Mouse (Mus musculus): ENCODE results near the gene Lamc1. TPM values are rescaled to one million over a fixed set of nuclear protein-coding genes. Genes with fewer than 3 reads are reported as not detected.

The Lamc1 gene
- 30.3 and 30.5 TPM in 2 replicates for polyA plus RNA-seq (2012; rRNA removed)

DNA sequence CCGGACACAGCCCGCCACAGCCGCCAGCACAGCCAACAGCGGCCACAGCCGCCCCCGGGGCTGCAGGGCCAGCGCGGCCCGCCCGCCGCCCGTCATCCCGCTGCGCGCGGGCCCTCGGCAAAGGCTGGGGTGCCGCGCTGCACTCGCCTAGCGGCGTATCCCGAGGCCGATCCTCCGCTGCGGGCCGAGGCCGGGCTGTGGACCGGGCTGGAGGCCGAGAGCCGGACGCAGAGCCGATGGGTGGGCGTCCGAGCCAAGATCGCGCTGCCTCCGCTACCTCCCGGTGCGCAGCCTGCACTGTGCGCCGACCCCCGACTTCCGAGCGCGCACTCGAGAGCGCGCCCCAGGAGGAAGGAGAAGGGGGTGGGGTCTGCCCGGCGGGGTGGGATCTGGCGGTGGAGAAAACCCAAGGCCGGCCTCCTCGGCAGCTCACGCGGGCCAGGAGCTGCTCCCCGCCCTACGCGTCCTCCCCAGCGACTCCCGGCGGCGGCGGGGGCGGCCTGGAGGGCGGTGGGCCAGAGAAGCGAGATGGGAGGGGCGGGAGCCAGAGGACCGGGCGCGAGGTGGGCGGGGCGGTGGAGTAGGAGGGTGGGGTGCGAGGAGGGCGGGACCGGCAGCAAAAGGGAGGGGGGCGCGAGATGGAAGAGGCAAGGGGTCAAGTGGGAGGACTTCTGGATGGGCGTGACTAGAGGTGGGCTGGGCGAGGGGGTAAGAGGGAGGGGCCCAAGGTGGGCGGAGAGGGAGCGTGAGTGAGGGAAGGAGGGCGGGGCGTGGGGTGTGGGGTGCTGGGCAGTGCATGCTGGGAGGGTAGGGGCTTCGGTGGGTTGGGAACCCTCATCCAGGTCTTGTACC, at the start of gene Lamc1:
Gene Lamc1 (minus strand): TSS at position 343 of the 852 bp plus-strand sequence.
- H3K27ac ChIP-seq (ENCODE audit: control insufficient read depth, insufficient read depth, low read length): no peak within 1 kb of the TSS
- WGBS: 1% methylated on average over 82 of the region's 85 CpGs
- DNase-seq: peak; percentile 80
- H3K4me3 ChIP-seq (ENCODE audit: control insufficient read depth, insufficient read depth, low read length): peak within 1 kb of the TSS; percentile 60
- no peaks in the 10 kb centered on the region for H3K36me3 ChIP-seq (ENCODE audit: control insufficient read depth, insufficient read depth, low read length)
- H3K27me3 ChIP-seq (ENCODE audit: control insufficient read depth, insufficient read depth, low read length): peaks cover 3% of the 10 kb centered on the region; the same call in 1 of the 2 replicates
- TF ChIP-seq POLR2A (IDR thresholded peaks at IDR 0.05; ENCODE audit: control insufficient read depth, extremely low read depth, insufficient read depth, low read length, poor library complexity) (peak; percentile 46), CTCF (IDR thresholded peaks at IDR 0.05; ENCODE audit: borderline replicate concordance, control insufficient read depth, extremely low read depth, insufficient read depth, low read length, poor library complexity) (peak; percentile 20; the same call in 1 of the 2 replicates)
- peaks cover 12% of the 10 kb centered on the region for H3K4me1 ChIP-seq (replicated peaks; ENCODE audit: control insufficient read depth, insufficient read depth, low read length)

DNA sequence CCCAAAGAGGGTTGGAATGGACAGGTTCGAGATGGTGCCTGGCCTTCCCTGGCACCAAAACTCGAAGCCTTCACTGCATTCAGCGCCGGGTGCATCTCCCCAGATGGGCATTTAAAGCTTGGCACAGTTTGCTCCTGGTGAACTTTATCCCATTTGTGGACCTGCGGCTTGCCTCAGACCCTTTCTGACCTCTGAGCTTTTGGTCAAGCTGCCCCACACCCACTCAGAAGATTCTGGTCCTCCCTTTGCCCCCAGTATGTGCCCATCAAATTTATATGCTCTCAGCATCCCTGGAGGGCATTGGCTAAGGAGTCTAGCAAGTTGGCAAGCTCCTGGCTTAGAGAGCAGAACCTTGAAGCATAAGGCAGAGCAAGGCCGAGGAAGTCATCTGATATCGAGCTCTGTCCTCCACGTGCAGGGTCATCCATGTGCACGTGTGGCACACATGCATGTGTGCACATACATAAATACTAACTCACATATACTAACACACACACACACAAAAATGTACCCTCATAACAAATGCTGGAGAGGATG, 48.2 kb upstream of the Lamc1 start:
- 95% methylated on average over 9 of the region's 9 CpGs for WGBS
- no peaks in the 10 kb centered on the region for H3K36me3 ChIP-seq (ENCODE audit: control insufficient read depth, insufficient read depth, low read length)
- H3K27me3 ChIP-seq (ENCODE audit: control insufficient read depth, insufficient read depth, low read length): no peaks in the 10 kb centered on the region
- peaks cover 3% of the 10 kb centered on the region for H3K4me1 ChIP-seq (replicated peaks; ENCODE audit: control insufficient read depth, insufficient read depth, low read length)
- no peak for TF ChIP-seq POLR2A (IDR thresholded peaks at IDR 0.05; ENCODE audit: control insufficient read depth, extremely low read depth, insufficient read depth, low read length, poor library complexity)
- TF ChIP-seq CTCF (IDR thresholded peaks at IDR 0.05; ENCODE audit: borderline replicate concordance, control insufficient read depth, extremely low read depth, insufficient read depth, low read length, poor library complexity): no peak
- H3K4me3 ChIP-seq (ENCODE audit: control insufficient read depth, insufficient read depth, low read length): no peak overlapping the region
- H3K27ac ChIP-seq (ENCODE audit: control insufficient read depth, insufficient read depth, low read length): no peak overlapping the region
- no peak for DNase-seq

GRCm38 (mm10) chr1:153379832-153380231, 47.2 kb upstream of the Lamc1 start:
- H3K27me3 ChIP-seq (ENCODE audit: control insufficient read depth, insufficient read depth, low read length): no peaks in the 10 kb centered on the region
- WGBS: 40% methylated on average over 5 of the region's 5 CpGs
- no peak for TF ChIP-seq CTCF (IDR thresholded peaks at IDR 0.05; ENCODE audit: borderline replicate concordance, control insufficient read depth, extremely low read depth, insufficient read depth, low read length, poor library complexity)
- no peak for TF ChIP-seq POLR2A (IDR thresholded peaks at IDR 0.05; ENCODE audit: control insufficient read depth, extremely low read depth, insufficient read depth, low read length, poor library complexity)

GRCm38 (mm10) chr1:153378587-153378986, 46.0 kb upstream of the Lamc1 start:
- 77% methylated on average over 6 of the region's 6 CpGs for WGBS
- no peak for DNase-seq
- no peak overlapping the region for H3K27ac ChIP-seq (ENCODE audit: control insufficient read depth, insufficient read depth, low read length)
- TF ChIP-seq POLR2A (IDR thresholded peaks at IDR 0.05; ENCODE audit: control insufficient read depth, extremely low read depth, insufficient read depth, low read length, poor library complexity) (no peak), CTCF (IDR thresholded peaks at IDR 0.05; ENCODE audit: borderline replicate concordance, control insufficient read depth, extremely low read depth, insufficient read depth, low read length, poor library complexity) (no peak)
- no peaks in the 10 kb centered on the region for H3K27me3 ChIP-seq (ENCODE audit: control insufficient read depth, insufficient read depth, low read length)
- H3K4me1 ChIP-seq (replicated peaks; ENCODE audit: control insufficient read depth, insufficient read depth, low read length): peaks cover 3% of the 10 kb centered on the region
- no peak overlapping the region for H3K4me3 ChIP-seq (ENCODE audit: control insufficient read depth, insufficient read depth, low read length)
- no peaks in the 10 kb centered on the region for H3K36me3 ChIP-seq (ENCODE audit: control insufficient read depth, insufficient read depth, low read length)

More at GRCm38 (mm10) chr1:153379832-153380231, 47.2 kb upstream of the Lamc1 start:
- peak; percentile 34 for DNase-seq
- peak overlapping the region; percentile 32; the same call in 1 of the 2 replicates for H3K27ac ChIP-seq (ENCODE audit: control insufficient read depth, insufficient read depth, low read length)
- H3K4me1 ChIP-seq (replicated peaks; ENCODE audit: control insufficient read depth, insufficient read depth, low read length): peaks cover 3% of the 10 kb centered on the region
- H3K36me3 ChIP-seq (ENCODE audit: control insufficient read depth, insufficient read depth, low read length): no peaks in the 10 kb centered on the region
- no peak overlapping the region for H3K4me3 ChIP-seq (ENCODE audit: control insufficient read depth, insufficient read depth, low read length)

- no peaks in the 10 kb centered on the region for H3K36me3 ChIP-seq (ENCODE audit: control insufficient read depth, insufficient read depth, low read length)
- H3K4me3 ChIP-seq (ENCODE audit: control insufficient read depth, insufficient read depth, low read length): no peak overlapping the region
- no peak for DNase-seq
- no peak overlapping the region for H3K27ac ChIP-seq (ENCODE audit: control insufficient read depth, insufficient read depth, low read length)
- 90% methylated on average over 6 of the region's 6 CpGs for WGBS
- no peak for TF ChIP-seq CTCF (IDR thresholded peaks at IDR 0.05; ENCODE audit: borderline replicate concordance, control insufficient read depth, extremely low read depth, insufficient read depth, low read length, poor library complexity)
- TF ChIP-seq POLR2A (IDR thresholded peaks at IDR 0.05; ENCODE audit: control insufficient read depth, extremely low read depth, insufficient read depth, low read length, poor library complexity): no peak
- H3K4me1 ChIP-seq (replicated peaks; ENCODE audit: control insufficient read depth, insufficient read depth, low read length): peaks cover 3% of the 10 kb centered on the region
- no peaks in the 10 kb centered on the region for H3K27me3 ChIP-seq (ENCODE audit: control insufficient read depth, insufficient read depth, low read length)
Observed at GRCm38 (mm10) chr1:153376446-153376845, 43.9 kb upstream of the Lamc1 start.

DNA sequence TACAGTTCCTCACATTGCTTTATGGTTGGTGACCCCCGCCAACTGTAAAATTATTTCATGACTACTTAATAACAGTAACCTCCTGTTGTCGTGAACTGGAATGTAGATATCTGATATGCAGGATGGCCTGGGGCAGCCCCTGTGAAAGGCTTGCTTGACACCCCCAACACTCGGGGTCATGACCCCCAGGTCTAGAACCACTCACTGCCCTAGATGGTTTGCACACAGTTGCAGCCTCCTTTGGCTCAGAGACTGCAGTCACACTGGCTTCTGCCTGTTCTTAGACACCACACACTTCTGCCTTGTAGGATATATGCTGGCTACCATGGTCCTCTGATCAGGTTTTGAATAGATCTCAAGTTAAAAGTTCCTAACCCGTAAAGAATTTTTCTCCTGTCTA, 41.5 kb upstream of the Lamc1 start:
- H3K27ac ChIP-seq (ENCODE audit: control insufficient read depth, insufficient read depth, low read length): no peak overlapping the region
- 83% methylated on average over 4 of the region's 4 CpGs for WGBS
- no peaks in the 10 kb centered on the region for H3K36me3 ChIP-seq (ENCODE audit: control insufficient read depth, insufficient read depth, low read length)
- H3K4me3 ChIP-seq (ENCODE audit: control insufficient read depth, insufficient read depth, low read length): no peak overlapping the region
- H3K4me1 ChIP-seq (replicated peaks; ENCODE audit: control insufficient read depth, insufficient read depth, low read length): no peaks in the 10 kb centered on the region
- no peak for DNase-seq
- TF ChIP-seq POLR2A (IDR thresholded peaks at IDR 0.05; ENCODE audit: control insufficient read depth, extremely low read depth, insufficient read depth, low read length, poor library complexity) (no peak), CTCF (IDR thresholded peaks at IDR 0.05; ENCODE audit: borderline replicate concordance, control insufficient read depth, extremely low read depth, insufficient read depth, low read length, poor library complexity) (no peak)
- no peaks in the 10 kb centered on the region for H3K27me3 ChIP-seq (ENCODE audit: control insufficient read depth, insufficient read depth, low read length)

Data from thymus, adult 2 months (tissue).